Mouse (Mus musculus) T-cell, adult 2 months (primary cell): ENCODE measurements around the gene Ccdc47.

ENCODE experiments used
- DNase-seq: peaks from one replicate; pipeline ENCODE4 v3.0.0; 2022; ENCODE audit warnings: low spot score

Ccdc47 gene

DNA sequence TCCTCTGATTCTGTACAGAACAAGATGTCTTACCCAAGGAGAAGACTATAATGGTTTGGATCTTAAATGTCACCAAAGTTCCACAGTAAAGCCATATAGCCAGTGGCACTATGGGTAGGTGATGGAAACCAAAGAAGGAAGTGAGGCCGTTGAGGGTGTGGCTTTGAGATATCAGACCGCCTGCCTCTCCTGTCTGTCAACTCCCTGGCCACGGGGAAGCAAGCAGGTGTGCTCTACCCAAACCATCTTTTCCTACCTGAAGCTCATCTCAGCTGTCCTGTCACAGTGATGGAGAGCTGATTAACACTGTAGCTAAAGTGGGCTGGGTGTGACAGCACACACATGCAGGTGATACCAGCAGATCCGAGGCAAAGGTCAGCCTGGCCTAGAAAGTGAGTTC, 17.9 kb downstream of the Ccdc47 start:
- no peak for DNase-seq

DNA sequence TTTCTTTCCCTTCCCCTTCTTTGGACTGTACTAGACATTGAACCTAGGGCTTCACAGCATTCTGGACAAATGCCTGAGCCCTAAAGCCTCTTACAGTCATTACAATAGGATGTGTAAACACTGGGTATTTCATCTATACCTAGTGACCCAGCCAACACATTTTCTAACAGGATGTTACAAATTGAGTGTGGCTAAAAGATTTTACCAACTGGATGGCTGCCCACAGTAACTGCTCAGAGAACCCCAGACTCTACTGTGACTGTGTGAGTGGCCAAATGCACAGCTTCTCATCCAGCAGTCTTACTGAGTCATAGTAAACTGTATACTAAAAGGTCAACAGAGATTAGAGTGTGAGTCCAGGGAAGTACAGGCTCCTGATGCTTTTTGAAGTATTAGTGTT, 20.8 kb downstream of the Ccdc47 start:
- DNase-seq = no peak

DNA sequence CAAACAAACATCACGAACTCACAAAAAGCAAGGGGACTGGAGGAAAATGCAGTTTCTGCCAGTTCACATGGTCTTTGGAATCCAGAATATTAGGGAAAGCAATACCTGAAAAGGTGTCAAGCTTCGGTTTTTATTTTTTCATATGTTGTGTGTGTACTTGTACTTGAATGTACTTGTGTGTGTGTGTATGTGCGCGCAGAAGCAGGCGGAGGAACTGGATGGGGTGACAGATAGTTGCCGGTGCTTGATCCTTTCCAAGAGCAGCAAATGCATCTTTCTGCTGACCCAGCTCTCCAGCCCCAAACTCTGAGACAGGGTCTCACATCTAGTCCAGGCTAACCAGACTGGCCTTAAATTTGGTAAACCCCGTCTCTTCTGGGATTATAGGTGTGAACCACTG, 21.3 kb downstream of the Ccdc47 start:
- DNase-seq = no peak

DNA sequence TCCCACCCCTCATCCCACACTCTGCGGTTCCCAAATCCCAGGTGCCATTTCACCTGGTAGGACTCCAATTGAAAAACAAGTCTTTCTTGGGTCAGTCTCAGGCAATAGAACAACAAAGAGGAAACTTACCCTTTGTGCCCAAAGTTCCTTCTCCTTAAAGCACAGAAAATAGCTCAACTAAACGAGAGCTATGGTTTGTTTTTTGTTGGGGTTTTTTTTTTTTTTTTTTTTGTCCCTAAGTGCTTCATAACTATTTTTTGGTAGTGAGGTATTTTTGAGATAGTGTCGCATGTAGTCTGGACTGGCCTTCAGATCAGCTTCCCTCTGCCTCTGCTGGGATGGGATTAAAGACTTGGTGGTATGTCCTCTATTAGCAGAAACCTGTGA, 22.0 kb downstream of the Ccdc47 start:
- no peak for DNase-seq

DNA sequence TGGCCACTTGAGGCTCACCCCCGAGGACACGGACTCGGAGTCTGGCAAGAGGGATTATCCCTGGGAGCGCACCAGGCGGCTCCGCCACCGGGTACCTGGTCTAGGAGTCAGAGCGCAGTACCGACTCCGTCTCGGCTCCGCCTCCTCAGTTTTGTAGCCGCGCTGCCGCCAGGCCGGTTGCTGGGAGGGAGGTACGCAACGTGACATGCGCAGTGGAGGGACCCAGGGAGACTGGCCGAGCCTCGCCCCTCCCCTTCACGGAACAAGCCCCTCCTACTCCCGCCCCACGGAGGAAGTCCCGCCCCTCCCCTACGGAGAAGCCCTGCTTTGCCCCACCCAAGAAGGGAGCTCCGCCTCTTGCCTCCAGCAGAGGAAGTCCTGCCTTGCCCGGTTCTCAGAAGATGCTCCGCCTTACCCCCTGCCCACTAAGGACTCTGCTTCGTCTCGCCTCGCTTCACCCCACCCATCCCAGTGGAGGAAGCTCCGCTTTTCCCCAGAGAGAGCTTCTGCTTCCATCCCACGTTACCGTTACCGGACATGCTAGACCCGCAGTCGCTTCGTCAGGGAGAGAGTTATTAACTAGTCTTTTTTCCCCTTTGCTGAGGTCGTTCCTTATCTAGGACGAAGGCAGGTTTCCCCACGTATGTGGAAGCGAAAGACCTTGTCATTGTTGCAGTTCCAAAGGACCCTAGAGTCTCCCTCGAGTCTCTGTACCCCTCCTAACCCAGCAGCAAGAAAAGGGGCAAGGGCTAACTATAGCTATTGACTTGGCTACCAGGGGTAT, 22.6 kb downstream of the Ccdc47 start:
- DNase-seq = peak; percentile 97

DNA sequence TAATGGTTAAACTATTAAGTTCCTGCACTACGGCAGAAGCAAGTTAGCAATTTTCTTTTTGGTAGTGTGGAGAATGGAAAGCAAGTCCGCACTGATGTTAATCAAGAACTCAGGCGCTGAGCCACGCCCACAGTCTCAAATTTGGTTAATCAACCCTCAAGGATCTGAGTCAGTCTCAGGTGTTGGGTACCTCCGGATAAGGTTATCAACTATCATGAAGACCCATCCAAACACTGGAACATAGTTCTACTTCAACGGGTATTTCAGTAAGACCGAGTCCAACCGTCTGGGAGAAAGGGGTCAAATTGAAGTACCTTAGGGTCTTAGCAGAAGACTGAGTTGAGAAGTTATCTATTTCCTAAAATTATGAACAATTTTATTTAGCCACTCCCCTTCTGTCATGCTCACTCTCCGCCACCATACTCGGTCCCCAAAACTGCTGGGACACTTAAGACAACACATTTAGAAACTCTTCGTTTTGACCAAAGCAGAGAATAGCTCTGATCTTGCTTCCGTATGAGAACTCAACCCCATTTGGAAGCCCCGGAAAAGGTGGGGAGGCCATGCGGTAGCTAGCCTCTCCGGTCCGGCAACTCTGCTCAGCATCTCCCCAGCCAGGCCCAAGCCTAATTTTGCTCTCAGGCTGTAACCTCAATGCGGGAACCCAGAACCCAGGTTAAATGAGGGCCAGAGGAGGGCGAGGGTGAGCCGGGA, 23.3 kb downstream of the Ccdc47 start:
- DNase-seq = peak; percentile 16

DNA sequence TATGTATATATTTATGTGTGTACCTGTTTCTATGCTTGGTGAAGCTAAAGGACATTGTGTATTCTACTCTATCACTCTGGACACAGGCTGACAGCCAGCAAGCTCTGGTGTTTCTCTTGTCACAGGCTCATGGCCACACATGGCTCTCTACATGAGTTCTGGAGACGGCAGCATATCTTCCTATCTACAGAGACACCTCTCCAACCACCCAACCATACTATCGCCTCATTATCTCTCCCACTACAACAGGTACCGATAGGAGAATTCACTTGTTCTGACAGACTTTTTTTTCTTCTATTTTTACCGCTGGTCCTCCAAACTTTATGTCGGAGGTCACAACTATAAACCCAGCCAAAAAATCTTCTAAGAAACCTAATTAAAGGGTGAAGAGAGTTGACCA, 23.9 kb downstream of the Ccdc47 start:
- DNase-seq = no peak

DNA sequence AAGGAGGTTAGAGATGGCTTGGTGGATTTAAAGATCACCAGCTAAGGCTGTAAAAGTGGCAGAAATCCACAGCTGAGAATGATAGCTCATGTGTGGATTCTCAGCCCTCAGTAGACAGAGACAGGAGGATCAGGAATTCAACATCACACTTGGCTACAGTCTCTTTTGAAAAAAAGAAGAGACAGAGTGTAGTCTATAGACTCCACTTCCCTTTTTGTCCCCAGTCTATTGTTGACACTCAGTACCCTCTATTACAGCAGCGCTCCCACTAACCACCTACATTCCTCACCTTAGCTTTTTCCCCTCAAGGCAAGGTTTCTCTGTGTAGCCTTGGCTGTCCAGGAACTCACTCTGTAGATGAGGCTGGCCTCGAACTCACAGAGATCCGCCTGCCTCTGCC, 24.4 kb downstream of the Ccdc47 start:
- DNase-seq = no peak

DNA sequence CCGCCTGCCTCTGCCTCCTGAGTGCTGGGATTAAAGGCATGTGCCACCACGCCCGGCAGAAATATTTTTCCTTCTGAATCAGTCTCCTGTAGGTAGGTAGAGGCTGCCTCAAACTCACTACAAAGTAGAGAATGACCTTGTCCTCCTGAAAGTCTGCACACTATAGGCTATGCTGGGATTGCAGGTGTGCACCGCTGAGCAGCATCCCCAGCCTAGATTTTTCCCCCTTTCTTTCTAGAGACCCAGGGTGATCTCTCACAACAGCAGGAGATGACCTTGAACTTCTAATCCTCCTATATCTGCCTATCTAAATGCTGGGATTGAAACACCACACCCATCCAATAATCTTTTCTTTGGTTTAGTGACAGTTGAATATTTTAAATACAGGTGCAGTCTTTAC, 28.8 kb downstream of the Ccdc47 start:
- DNase-seq = no peak

DNA sequence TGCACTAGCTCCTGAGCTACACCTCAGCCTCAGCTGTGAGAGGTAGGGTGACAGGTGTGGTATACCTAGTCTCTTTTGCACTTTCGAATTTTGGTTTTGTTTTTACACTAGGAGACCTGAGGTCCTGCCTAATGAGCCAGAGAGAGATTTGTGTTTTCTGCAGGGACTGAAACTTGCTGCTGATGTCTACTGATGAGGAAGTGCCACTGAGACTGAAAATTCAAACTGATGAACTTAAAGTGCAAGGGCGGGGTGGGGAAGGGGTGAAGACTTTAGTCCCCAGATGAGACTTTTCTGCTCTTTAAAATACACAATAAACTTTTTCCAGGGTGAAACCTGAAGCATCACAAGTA, 35.7 kb downstream of the Ccdc47 start:
- DNase-seq = no peak

DNA sequence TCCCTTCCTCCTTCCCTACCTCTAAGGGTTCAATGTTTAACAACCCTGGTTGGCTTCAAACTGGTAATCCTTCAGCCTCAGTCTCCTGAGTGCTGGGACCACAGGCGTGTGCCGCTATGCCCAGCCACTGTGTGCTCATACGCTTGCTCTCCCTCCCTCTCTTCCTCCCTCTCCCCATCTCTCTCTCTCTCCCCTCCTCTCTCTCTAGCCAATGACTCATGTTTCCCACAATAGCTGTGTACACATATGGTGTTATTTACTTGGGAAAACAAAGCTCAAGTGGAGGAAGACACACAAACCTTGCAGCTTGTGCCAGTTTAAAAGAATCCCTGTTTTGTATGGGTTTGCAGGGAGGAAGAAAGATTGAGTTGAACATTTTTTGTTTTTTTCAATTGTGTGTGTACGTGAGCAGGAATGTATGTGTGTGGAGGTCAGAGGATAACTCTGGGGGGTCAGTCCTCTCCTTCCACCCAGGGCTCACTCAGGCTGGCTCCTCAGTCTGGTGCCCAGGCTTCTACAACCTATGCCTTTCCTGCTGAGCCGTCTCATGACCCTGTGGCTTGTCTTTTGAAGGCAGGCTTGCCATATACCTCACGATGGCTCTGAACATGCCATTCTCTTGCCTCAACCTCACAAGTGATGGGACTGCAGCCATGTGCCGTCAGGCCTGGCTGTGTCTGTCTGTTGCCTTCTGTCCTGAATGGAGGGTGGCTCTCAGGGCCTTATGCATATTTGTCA, 36.3 kb downstream of the Ccdc47 start:
- DNase-seq = no peak

DNA sequence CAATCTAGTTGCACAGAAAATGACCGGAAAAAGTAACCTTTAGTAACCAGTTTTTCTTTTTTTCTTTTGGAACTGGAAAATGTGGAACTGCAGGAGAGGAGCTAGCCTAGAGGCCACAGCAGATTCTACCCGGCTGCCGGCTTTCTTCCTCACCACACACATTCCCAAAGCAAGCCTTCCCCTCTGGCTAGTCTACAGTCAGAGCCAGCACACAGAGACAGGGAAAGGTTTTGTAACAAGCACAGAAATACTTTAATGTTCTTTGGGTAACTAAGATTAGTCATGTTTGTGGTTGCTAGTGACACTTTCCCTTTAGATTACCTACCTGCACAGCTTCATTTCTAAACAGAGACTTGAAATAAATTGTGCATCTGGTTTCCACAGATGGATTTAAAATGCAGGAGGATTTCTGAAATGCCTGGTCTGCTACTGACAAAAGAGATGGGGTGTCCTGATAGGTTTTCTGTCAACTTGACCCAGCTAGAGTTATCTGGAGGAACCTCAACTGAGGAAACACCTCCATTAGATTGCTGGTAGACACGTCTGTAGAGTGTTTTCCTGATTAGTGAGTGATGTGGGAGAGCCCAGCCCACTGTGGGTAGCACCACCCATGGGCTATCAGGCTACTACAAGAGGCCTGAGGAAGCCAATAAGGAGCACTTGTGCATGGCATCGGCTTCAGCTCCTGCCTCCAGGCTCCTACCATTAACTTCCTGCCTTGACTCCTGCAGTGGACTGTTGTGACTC, 37.9 kb downstream of the Ccdc47 start:
- DNase-seq = no peak

DNA sequence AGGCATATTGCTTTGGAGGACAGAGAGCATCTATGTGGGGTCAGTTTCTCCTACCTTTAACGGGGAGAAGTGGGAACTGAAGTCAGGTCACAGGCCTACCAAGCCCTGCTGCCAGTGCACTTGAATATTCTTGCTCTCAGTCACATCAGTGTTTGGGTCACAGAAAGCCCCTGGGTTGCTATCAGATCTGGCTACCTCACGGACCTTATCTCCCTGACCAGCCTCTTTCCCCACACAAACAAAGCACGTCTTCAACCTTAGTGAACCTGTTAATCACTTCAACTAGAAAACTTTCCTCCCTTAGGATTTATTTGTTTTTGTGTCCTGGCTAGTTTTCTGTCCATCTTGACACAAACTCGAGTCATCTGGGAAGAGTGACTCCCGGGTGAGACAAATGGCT, 39.8 kb downstream of the Ccdc47 start:
- DNase-seq = no peak

DNA sequence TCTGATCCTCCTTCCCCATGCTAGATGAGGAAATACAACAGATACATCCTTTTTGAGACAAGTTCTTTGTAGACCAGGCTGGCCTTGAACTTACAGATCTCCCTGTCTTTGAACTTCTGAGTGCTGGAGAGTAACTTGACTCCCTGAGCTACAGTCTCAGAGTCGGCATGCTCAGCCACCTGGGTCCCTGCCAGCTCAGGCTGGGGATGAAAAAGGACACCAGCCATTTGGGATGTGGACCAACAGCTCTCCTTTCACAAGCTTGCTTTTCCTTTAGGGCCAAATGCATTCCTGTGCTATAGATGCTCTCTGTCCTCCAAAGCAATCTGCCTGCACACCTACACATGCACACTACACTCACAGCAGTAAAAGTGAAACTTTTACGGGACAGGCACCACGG, 41.1 kb downstream of the Ccdc47 start:
- no peak for DNase-seq

DNA sequence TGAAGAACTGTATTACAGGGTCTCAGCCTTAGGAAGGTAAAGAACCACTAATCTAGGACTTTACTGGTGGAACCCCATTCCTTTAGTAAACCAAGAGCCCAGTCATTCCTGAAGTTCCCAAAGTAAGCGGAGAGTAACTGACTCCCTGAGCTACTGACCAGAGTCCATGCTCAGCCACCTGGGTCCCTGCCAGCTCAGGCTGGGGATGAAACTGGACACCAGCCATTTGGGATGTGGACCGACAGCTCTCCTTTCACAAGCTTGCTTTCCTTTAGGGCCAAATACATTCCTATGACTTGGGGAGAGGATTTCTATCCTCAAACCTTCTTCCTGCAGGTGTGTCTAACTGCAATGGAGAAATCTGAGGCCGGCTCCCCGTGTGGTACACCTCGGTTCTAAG, 41.8 kb downstream of the Ccdc47 start:
- no peak for DNase-seq

DNA sequence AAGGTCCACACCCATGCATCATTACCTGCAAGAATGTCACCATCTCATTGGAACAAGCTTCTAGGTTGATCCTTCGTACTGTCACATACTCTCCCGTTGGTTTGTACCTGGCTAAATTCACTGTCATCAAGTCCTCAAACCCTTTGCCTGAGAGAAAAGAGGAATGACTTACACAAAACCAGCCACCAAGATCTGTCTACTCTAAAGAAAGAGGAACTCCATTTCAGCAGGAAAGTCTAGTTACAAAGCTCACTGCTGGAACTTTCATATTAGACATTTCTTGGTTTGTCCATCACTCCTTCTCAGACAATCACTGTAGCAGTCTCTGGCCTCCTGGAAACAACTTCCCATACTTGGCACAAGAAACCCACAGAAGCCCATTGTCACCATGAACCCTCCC, 42.9 kb downstream of the Ccdc47 start:
- no peak for DNase-seq

DNA sequence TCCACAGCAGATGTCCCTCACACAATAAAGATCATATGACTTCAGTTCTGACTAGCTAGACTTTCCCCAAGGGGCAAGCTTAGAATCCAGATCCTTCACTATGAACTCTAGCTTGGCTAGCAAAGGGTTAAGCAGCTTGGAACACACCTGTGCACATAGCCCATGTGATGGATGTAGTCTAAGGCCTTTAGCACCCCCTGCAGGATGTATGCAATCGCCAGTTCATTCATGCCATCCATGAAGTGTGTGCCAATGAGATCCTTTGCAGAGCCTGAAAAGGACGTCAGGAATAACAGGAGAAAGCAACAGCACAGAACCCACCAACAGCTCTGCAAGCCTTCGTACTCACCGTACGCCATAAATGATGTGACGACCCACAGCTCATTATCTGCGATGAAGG, 45.3 kb downstream of the Ccdc47 start:
- DNase-seq = peak; percentile 78

DNA sequence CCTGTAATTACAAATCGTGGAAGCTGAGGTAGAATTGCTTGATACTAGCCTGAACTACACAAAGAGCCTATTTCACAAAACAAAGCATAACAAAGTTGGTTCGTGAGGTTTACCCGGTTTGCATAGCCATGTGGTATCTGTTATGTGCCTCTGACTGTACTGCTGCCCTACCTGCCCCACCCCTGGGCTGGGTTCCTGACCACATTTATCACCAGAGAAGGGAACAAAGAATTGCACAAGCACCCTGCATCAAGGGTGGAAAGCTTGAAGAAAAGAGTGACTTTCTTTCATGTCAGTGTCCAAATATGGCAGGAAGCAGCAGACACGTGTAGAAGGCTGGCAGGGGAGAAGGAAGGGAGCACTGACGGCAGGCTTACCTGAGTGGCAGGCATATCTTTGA, 48.7 kb downstream of the Ccdc47 start:
- peak; percentile 95 for DNase-seq

DNA sequence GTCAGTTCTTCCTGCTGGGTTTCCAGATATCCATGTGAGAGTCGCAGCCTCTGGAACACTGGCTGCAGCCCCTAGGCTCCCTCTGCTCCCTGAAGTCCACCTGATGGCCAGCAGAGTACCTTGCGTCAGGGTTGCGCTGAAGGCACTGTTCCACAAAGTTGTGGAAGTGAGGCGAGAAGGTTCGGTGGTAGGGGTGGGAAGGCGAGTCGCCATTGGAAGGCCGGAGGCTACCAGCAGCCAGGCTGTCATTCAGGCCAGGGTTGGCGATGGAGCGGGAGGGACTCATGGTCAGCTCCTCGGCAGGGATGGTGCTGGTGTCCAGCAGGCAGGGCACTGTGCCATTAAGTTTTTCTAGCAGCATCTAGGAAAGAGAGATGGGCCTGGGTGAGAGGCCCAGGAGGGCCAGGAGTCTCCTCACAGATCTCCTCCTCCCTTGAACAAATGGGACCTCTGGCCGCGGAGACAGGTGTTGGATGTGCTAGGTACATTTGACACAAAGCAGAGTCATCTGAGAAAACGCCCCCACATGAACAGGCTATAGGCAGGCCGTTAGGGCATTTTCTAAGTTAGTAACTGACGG, 51.5 kb downstream of the Ccdc47 start:
- DNase-seq = no peak

DNA sequence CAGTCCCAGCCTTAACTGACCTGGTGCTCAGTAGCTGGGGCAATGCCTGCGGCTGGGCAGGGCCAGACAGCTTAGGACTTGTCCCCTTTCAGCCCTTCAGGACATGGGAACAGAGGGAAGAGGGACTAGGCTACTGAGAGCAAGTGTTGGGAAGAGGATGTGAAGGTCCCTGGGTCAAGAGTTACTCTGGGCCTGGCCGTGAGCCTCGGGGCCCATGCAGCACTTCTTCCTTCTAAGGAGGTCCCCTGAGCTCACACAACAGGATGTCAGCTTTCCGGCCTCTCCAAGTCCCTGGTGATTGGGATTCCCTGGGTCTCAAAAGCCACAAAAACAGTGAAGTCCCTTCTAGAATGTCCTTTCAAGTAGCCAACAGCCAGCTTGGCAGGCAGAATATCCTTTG, 52.6 kb downstream of the Ccdc47 start:
- no peak for DNase-seq

DNA sequence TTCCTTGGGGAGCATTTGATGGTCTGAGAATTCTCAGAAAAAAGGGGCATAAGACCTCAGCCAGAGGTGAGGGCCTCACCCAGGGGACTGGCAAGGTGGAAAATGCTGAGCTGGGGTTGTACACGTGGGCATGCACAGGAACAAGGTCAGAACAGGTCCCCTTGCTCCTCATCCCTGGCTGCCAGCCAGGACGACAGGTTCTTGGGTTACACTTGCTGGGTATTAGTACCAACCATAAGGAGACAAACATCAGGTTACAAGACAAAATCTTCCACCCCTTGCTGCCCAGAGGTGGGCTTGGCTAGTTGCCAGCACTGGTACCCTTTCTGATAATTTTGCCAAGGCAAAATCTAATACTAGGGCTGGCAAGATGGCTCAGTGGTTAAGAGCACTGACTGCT, 53.9 kb downstream of the Ccdc47 start:
- no peak for DNase-seq
